Mouse (Mus musculus) spleen, postnatal 0 days (tissue): Measurements from ENCODE around the gene Pheta2. TPM values are rescaled to one million over a fixed set of nuclear protein-coding genes. Genes with fewer than 3 reads are reported as not detected.

Experiments used
- polyA plus RNA-seq: library from polyadenylated mRNA; unstranded; fragments of >200 nt; fragmentation: Nextera tagmentation; extraction: Ambion mirVana; gene quantifications from 2 replicates; pipeline ENCODE4 v1.2.1, GENCODE M21; 2015

Pheta2 gene
- polyA plus RNA-seq = 44.6 and 47.0 TPM in 2 replicates

DNA sequence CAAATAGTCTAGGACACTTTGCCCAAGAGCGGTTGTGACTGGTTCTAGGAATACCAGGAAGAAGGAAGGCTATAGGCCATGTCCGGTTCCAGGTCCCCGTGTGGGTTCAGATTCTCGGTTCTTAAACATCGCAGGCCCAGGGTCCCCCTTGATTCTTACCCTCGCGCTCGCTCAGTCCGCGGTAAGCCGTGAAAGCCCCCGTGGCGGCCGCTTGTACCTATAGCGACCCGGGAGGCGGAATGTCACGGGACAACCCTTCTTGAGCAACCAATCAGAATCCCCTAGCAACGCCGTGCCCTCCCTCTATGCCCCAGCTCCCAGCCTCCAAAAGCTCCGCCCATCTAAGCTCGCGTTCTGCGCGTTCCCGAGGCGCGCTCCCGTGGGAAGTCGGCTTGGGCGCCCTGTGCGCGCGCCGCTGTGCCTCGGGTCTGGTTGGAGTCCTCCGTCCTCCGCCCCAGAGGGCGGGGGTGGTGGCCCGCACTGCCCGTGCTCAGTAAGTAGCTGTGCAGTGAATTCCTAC is at the start of gene Pheta2, which contains the start of the genes Naga and Smdt1:
Gene Pheta2 (plus strand): TSS at position 350 of the 520 bp plus-strand sequence.
Gene Naga (minus strand): TSS at position 333 of the 520 bp plus-strand sequence.
Gene Smdt1 (plus strand): TSS at position 367 of the 520 bp plus-strand sequence.

GRCm38 (mm10) chr15:82298764-82299561 is 39.8 kb upstream of the Pheta2 start, which contains the start of gene Wbp2nl:
TSS of gene Wbp2nl (plus strand) at chr15:82298954.

DNA sequence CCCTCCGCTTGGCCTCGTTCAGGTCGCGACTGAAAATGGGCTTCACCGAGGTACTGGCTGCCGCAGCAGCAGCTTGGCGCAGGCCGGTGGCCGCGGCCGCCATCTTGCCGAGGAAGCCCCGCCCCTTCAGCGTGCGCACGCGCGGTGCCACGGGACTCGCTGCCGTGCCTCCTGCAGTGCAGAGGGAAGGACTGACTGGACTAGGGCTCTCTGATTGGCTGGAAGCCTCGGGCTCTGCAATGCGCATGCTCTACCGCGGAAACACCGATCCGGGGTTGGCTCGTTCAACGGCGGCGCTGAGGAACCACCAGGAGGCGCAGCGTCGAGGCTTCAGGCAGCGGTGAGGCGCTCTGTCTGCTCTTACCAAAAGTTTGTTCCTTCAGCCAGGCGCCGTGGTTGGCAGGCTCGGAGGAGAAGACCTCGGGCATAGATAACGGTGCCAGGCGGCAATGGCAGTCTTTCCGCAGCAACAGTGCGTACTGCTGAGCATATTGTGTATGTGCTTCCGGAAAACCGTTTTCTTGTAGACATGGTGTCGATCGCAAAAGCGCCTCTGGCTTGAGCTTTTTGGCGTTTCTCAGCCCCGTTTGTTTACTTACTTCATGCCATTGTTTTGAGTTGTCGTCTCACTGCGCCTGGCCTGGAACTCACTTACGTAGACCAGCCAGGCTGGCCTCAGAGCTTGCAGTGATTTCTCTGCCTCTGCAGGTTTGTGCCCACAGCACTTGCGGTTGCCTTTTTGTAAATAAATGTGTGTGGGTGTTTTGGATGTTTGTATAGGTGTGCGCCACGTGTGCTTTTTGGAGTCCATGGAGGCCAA is 15.6 kb downstream of the Pheta2 start, which contains the start of gene Ndufa6:
Gene Ndufa6 (minus strand): TSS at position 197 of the 820 bp plus-strand sequence.

DNA sequence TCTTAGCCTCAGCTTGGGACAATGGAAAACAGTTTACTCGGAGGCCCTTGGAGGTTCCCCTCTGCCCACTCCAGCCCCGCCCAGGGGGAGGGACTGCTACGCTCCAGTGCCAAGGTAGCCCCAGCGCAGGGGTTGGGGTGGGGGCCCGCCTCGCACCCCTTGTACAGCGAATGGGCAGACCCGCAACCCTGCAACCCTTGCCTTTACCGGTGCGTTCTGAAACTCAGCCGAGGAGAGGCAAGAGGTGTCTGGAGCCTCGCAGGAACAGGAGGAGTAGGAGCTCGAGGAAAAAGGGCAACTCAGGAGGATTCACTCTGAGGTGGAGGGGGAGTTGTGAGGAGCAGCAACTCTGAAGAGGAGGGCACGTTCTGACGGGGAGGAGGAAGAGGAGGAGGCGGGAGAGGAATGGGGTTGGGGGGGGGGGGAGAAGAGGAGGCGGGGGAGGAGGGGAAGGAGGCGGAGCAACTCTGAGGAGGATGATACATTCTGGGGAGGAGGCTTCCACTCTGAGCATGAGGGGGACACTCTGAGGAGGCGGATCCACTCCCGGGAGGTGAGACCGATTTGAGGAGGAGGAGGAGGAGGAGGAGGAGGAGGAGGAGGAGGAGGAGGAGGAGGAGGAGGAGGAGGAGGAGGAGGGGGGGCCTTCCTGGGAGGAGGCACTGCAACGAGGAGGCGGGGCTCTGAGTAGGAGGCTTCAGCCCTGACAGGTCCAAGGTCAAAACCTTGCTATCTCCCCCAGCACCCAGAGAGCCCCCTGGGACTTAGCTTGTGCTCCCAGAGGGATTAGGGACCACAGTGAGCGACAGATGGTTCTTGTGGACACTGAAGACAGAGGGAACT is 41.4 kb downstream of the Pheta2 start, which contains the start of gene Cyp2d22:
Gene Cyp2d22 (minus strand): TSS at position 390 of the 843 bp plus-strand sequence.

DNA sequence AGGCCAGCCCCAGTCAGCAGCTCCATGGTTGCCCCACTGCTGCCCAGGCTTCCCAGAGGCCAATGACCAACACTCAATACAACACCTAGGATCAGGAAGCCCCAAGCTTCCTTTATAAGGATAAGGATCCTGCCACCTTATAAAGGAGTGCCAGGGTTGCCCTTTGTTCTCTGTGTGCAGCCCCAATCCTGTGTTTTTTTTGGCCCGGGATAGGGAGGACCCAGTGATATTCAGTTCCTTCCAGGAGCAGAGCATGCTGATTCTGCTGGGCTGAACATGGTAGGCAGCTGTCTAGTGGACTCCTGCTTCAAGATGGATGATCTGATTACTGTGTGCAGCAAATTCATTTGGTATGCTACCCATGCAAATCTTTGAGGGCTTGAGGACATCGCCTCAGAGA is 55.2 kb downstream of the Pheta2 start, which contains the start of gene Cyp2d11:
Gene Cyp2d11 (minus strand): TSS at position 101 of the 400 bp plus-strand sequence.

Other genes with a start within 250 kb of the Pheta2 start
- 8.0 and 9.2 TPM in 2 replicates for gene Ccdc134, start 211.0 kb upstream of the Pheta2 start, polyA plus RNA-seq
- 40.3 and 43.2 TPM in 2 replicates for gene Srebf2, start 191.8 kb upstream of the Pheta2 start, polyA plus RNA-seq
- gene Shisa8, start 126.1 kb upstream of the Pheta2 start, polyA plus RNA-seq = 0.25 and 0.38 TPM in 2 replicates
- 2.4 and 3.2 TPM in 2 replicates for gene Tnfrsf13c, start 114.6 kb upstream of the Pheta2 start, polyA plus RNA-seq
- 57.7 and 58.3 TPM in 2 replicates for gene Cenpm, start 94.2 kb upstream of the Pheta2 start, polyA plus RNA-seq
- gene 1500009C09Rik, start 86.5 kb upstream of the Pheta2 start, polyA plus RNA-seq = not detected in 2 replicates
- 0.18 and 0.21 TPM in 2 replicates for gene Sept3, start 64.0 kb upstream of the Pheta2 start, polyA plus RNA-seq
- 0.19 TPM in 1 of 2 replicates, not detected in the other for gene Wbp2nl, start 40.0 kb upstream of the Pheta2 start, polyA plus RNA-seq
- gene Naga, start within 50 bp of the Pheta2 start, polyA plus RNA-seq = 34.6 and 38.5 TPM in 2 replicates
- 179 and 183 TPM in 2 replicates for gene Smdt1, start within 50 bp of the Pheta2 start, polyA plus RNA-seq
- gene Ndufa6, start 15.4 kb downstream of the Pheta2 start, polyA plus RNA-seq = 316 and 318 TPM in 2 replicates
- gene Cyp2d22, start 41.3 kb downstream of the Pheta2 start, polyA plus RNA-seq = 2.9 and 5.0 TPM in 2 replicates
- not detected in 2 replicates for gene Cyp2d11, start 55.1 kb downstream of the Pheta2 start, polyA plus RNA-seq
- gene Cyp2d10, start 68.3 kb downstream of the Pheta2 start, polyA plus RNA-seq = 0.16 and 0.40 TPM in 2 replicates
- 0.43 TPM in 1 of 2 replicates, not detected in the other for gene Cyp2d9, start 94.5 kb downstream of the Pheta2 start, polyA plus RNA-seq
- not detected in 2 replicates for gene Cyp2d12, start 216.1 kb downstream of the Pheta2 start, polyA plus RNA-seq